Mouse (Mus musculus) testis, adult 2 months (tissue): Measurements from ENCODE around the gene Plscr3. TPM values are rescaled to one million over a fixed set of nuclear protein-coding genes. Genes with fewer than 3 reads are reported as not detected.

Experiments
- H3K27ac ChIP-seq: fragments of 200-500 bp; 2 replicates; pipeline ENCODE4 v1.5.1; 2012; ENCODE audit warnings: low read depth, low read length; ENCODE audit not compliant: control insufficient read depth, insufficient read depth
- H3K27me3 ChIP-seq: fragments of 200-500 bp; 2 replicates; pipeline ENCODE4 v1.6.1; 2012; ENCODE audit warnings: mild to moderate bottlenecking, low read length, moderate library complexity; ENCODE audit not compliant: control insufficient read depth, insufficient read depth
- H3K36me3 ChIP-seq: fragments of 200-500 bp; 2 replicates; pipeline ENCODE4 v1.6.1; 2012; ENCODE audit warnings: mild to moderate bottlenecking, low read length; ENCODE audit not compliant: control insufficient read depth, insufficient read depth
- H3K4me1 ChIP-seq: fragments of 200-500 bp; 2 replicates; pipeline ENCODE4 v1.6.1; 2012; ENCODE audit warnings: low read length; ENCODE audit not compliant: control insufficient read depth, insufficient read depth
- H3K4me3 ChIP-seq: fragments of 200-500 bp; 2 replicates; pipeline ENCODE4 v1.5.1; 2012; ENCODE audit warnings: low read depth, mild to moderate bottlenecking, low read length, moderate library complexity, mixed read lengths; ENCODE audit not compliant: control insufficient read depth
- CTCF ChIP-seq: fragments of 200-500 bp; IDR thresholded peaks from 2 replicates; pipeline ENCODE4 v1.5.1; 2012; ENCODE audit warnings: low read depth, mild to moderate bottlenecking, inconsistent platforms, low read length, moderate library complexity; ENCODE audit not compliant: control insufficient read depth, insufficient read depth, insufficient replicate concordance
- POLR2A ChIP-seq: fragments of 200-500 bp; IDR thresholded peaks from 2 replicates; pipeline ENCODE4 v1.6.1; 2012; ENCODE audit warnings: low read depth, mild to moderate bottlenecking, inconsistent platforms, low read length, moderate library complexity; ENCODE audit not compliant: control insufficient read depth
- polyA plus RNA-seq: library from polyadenylated mRNA; depleted of rRNA; stranded (reverse); fragments of >200 nt; gene quantifications from 2 replicates; pipeline ENCODE4 v1.2.3, GENCODE M21; 2012

Plscr3 gene
- polyA plus RNA-seq, 1 experiment = 6.5 TPM

DNA sequence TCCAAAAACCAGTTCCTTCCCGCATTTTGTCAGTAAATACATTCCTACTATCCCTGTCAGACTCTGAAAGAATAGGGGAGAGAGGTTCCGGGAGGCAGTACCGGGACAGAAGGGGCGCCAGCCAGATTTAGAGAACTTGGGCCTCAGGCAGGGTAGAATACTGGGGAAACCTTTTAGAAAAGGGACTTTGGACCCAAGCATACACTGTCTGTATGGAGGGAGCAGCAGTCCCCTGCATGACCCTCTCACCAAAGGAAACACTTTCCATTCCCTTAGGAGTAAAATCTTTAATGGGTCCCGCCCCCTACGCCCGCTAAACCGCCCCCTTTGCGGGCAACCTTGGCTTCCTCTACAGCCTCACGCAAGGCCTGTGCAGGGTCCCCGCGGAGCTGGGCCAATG lies 42.8 kb upstream of the Plscr3 start:
- H3K27ac ChIP-seq = no peak overlapping the region
- H3K27me3 ChIP-seq = no peaks in the 10 kb centered on the region
- peaks cover 46% of the 10 kb centered on the region for H3K4me1 ChIP-seq
- H3K36me3 ChIP-seq = no peaks in the 10 kb centered on the region
- peak overlapping the region; percentile 86 for H3K4me3 ChIP-seq
- TF ChIP-seq CTCF (no peak), POLR2A (no peak)

DNA sequence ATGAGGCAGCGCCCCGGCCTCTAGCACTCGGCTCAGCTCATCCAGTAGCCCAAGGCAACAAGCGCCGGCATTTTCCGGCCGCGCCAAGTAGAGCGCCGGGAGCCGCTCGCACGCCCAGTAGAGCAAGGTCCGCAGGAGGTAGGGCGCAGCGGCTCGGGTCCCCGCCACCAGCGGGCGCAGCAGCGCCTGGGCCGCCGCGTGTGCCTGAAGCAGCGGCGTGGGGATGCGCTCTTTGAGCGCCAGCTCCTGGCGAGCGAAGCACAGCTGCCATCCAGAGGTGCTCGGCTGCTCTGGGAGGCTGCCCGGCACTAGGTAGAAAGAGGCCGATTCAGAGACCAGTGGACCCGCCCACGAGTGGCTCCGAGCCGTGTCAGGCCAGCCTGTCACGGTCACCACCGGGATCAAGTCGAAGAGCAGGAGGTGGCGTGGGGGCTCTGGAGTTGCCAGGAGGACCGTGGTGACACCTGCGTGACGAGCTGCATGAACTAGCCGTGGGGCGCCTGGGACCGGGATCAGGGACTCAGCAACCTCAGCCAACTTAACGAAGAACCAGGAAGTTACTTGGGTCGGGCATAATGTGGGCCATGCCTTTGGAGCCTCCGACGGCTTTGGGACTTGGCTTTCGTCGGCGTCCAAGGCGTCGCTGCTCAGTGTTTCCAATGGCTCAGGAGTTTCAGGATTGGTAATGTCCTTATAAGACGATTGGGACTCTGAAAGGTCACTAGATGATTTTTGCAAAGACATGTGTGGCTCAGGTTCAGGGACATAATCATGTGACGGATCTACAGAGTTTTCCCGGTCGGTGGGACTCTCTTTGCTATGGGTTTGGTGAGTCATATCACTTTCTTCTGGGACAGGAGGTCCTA lies 42.2 kb upstream of the Plscr3 start:
- Histone ChIP-seq H3K36me3 (no peaks in the 10 kb centered on the region), H3K4me1 (peaks cover 46% of the 10 kb centered on the region), H3K27me3 (no peaks in the 10 kb centered on the region), H3K4me3 (peak overlapping the region; percentile 35), H3K27ac (no peak overlapping the region)
- TF ChIP-seq POLR2A (0 out of 2 replicates have a peak, but pooled peaks have one; percentile 20), CTCF (no peak)

DNA sequence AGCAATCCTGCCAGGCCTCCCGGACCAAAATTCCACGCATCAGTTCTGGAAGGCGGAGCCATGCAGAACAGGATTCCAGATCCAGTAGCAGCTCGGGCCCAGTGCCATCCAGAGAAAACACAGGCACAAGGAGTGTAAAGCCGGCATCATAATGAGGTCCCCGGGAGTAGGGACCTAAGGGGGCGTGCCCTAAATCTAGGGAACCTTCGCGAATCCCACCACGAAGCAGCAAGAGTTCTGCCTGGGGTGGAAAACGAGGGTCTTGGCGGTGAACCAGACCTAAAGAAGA lies 41.6 kb upstream of the Plscr3 start:
- Histone ChIP-seq H3K27me3 (no peaks in the 10 kb centered on the region), H3K27ac (no peak overlapping the region), H3K36me3 (no peaks in the 10 kb centered on the region), H3K4me3 (peak overlapping the region; percentile 19; the same call in 1 of the 2 replicates), H3K4me1 (peaks cover 46% of the 10 kb centered on the region)
- TF ChIP-seq POLR2A = no peak
- TF ChIP-seq CTCF = no peak

DNA sequence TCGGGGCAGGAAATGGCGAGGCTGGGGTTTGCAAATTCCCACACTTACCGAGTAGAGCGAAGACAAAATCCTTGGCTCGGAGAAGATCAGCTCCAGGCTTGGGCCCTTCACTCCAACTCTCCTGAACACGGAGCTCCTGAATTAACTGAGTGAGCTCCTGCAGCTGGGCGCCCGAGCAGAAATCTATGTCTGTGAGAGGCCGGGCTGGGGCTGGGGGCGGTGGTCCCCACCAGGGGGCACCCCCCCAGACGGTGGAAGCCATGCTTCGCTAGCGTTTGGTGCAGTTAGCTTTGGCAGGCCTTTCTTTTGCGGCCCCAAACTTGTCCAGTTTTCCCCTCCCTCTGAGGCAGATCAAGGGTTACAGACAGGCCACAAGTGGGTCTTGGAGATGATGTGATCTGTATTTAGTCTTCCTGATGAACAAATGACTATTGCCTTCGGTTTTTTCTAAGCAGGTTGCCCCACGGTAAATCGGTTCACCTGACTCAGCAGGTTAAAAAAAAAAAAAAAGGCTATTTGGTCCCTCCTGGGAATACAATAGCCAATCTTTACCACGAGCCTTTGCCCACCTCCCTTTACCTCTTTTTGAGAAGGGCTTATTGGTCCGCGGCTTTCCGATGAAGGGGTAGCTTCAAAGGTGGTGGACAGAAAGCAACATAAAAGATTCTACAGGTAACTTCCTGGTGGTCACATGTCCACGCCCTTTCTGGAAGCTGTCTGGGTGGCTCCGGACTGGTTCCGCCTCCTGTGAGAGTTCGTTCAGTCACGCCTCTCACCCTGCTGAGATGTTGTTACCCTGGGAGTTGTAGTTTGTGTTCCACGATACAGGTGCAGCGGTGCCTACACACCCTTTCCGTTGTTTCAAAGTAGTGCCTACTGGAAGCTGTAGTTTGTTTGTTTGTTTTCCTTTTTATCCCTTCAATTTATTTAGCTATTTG lies 40.9 kb upstream of the Plscr3 start, which contains the start of gene Tmem102:
TSS of gene Tmem102 (minus strand) at position 653 of the 938 bp plus-strand sequence.
- Histone ChIP-seq H3K4me1 (peaks cover 43% of the 10 kb centered on the region), H3K27ac (no peak within 1 kb of the TSS), H3K4me3 (peak within 1 kb of the TSS; percentile 19; the same call in 1 of the 2 replicates), H3K36me3 (no peaks in the 10 kb centered on the region), H3K27me3 (no peaks in the 10 kb centered on the region)
- TF ChIP-seq CTCF (no peak), POLR2A (no peak)

DNA sequence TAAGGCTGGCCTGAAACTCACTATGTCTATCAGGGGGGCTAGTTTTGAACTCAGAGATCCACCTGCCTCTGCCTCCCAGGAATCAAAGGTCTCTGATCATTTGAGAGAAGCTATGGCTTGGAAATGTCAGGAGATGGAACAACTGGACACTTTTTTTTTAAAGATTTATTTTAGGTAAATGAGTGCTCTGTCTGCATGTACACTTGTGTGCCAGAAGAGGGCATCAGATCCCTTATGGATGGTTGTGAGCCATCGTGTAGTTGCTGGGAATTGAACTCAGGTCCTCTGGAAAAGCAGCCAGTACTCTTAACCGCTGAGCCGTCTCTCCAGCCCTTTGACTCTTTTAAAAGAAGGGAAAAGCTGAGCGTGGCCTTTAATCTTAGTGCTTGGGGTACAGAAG lies 39.8 kb upstream of the Plscr3 start:
- H3K27ac ChIP-seq = no peak overlapping the region
- H3K27me3 ChIP-seq = no peaks in the 10 kb centered on the region
- H3K4me1 ChIP-seq = peaks cover 34% of the 10 kb centered on the region
- H3K36me3 ChIP-seq = no peaks in the 10 kb centered on the region
- TF ChIP-seq POLR2A (no peak), CTCF (no peak)
- no peak overlapping the region for H3K4me3 ChIP-seq

DNA sequence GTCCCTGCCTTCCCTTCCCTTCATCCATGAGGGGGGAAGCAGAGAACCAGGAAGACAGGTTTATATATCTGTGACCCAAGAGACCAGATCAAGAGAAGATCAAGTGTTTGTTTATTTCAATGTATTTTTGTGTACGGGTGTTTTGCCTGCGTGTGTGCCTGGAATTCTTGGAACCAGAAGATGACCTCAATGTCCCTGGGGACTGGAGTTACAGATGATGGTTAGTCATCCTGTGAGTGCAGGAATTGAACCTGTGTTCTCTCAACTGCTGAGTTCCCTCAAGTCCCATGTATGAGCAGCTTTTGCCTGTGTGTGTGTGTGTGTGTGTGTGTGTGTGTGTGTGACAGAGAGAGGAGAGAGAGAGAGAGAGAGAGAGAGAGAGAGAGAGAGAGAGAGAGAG lies 38.5 kb upstream of the Plscr3 start:
- H3K27ac ChIP-seq = no peak overlapping the region
- H3K27me3 ChIP-seq = no peaks in the 10 kb centered on the region
- no peak for TF ChIP-seq CTCF
- no peak for TF ChIP-seq POLR2A
- no peak overlapping the region for H3K4me3 ChIP-seq
- no peaks in the 10 kb centered on the region for H3K36me3 ChIP-seq
- peaks cover 24% of the 10 kb centered on the region for H3K4me1 ChIP-seq

DNA sequence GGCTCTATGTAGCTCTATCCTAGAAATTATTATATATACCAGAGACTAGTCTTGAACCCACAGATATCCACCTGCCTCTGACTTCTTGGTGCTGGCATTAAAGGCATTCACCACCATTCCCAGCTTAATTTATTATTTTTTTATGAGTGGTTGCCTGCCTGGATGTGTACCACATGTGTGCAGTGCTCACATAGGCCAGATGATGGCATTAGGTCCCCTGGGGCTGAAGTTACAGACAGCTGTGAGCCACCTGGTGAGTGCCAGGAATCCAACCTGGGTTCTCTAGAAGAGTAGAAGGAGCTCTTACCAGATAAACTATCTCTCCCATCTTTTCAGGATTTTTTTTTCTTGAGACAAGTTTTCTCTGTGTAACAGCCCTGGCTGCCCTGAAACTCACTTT lies 35.9 kb upstream of the Plscr3 start:
- Histone ChIP-seq H3K27ac (no peak overlapping the region), H3K27me3 (no peaks in the 10 kb centered on the region), H3K36me3 (no peaks in the 10 kb centered on the region), H3K4me1 (peaks cover 2% of the 10 kb centered on the region), H3K4me3 (no peak overlapping the region)
- TF ChIP-seq CTCF (no peak), POLR2A (no peak)
